10 mouse cellular contexts compared by ENCODE assay signal in genomic region chr14:31857096-31857975, GRCm38 (mm10). TPM values are rescaled to one million over a fixed set of nuclear protein-coding genes. Genes with fewer than 3 reads are reported as not detected.
DNase-seq lines count a peak whose midpoint lies in the region; ATAC-seq and TF ChIP-seq lines count a peak whose summit lies in the region.
"Had no signal": no experiment of that assay in that cellular context is flagged by ENCODE, and none has a peak within 500 bp of the region (broad histone marks: within the 10 kb centered on the region; RNA-seq: fewer than 3 reads in every experiment).

No protein-coding gene starts in this region.

- no peak for ATAC-seq in lung, postnatal 0 days
- no peak for ATAC-seq in hindbrain, embryonic 12.5 days (ENCODE audit: low FRiP score)
- ATAC-seq in intestine, postnatal 0 days = no peak
- no peak for ATAC-seq in liver, postnatal 0 days

- no peaks in the 10 kb centered on the region for H3K36me3 ChIP-seq in lung, postnatal 0 days (ENCODE audit: insufficient read depth, low read length)
- H3K36me3 ChIP-seq in hindbrain, embryonic 12.5 days = no peaks in the 10 kb centered on the region
- no peaks in the 10 kb centered on the region for H3K36me3 ChIP-seq in intestine, postnatal 0 days (ENCODE audit: control insufficient read depth, insufficient read depth)
- H3K36me3 ChIP-seq in liver, postnatal 0 days (replicated peaks; ENCODE audit: insufficient read depth, low read length) = no peaks in the 10 kb centered on the region
- H3K36me3 ChIP-seq: neural tube, embryonic 15.5 days had no signal

- no peaks in the 10 kb centered on the region for H3K4me1 ChIP-seq in lung, postnatal 0 days (ENCODE audit: insufficient read depth, low read depth, low read length)
- no peaks in the 10 kb centered on the region for H3K4me1 ChIP-seq in hindbrain, embryonic 12.5 days
- H3K4me1 ChIP-seq in intestine, postnatal 0 days (replicated peaks; ENCODE audit: control insufficient read depth, insufficient read depth, low read length) = no peaks in the 10 kb centered on the region
- H3K4me1 ChIP-seq in liver, postnatal 0 days (ENCODE audit: insufficient read depth) = no peaks in the 10 kb centered on the region

- no peak overlapping the region for H3K4me2 ChIP-seq in lung, postnatal 0 days (replicated peaks; ENCODE audit: low read depth, low read length)
- H3K4me2 ChIP-seq in hindbrain, embryonic 12.5 days (replicated peaks) = no peak overlapping the region
- H3K4me2 ChIP-seq in intestine, postnatal 0 days (replicated peaks; ENCODE audit: low read depth) = no peak overlapping the region
- H3K4me2 ChIP-seq in liver, postnatal 0 days (ENCODE audit: low read depth, low read length) = no peak overlapping the region
- H3K4me2 ChIP-seq: neural tube, embryonic 15.5 days had no signal

- DNase-seq in lung, postnatal 0 days (ENCODE audit: low spot score) = peak; percentile 16
- DNase-seq in lung, adult 18-20 months = no peak
- peak; percentile 37 to 53 for DNase-seq in frontal cortex, postnatal 10 days (ENCODE audit: low spot score in 2 of 2)
- DNase-seq in layer of hippocampus, adult 9-10 months (ENCODE audit: low spot score) = peak; percentile 13
- DNase-seq in liver, postnatal 0 days = no peak
- DNase-seq: heart, postnatal 10 days had no signal

- WGBS in lung, postnatal 0 days = 62% methylated on average over 11 of the region's 11 CpGs
- 73% methylated on average over 11 of the region's 11 CpGs for WGBS in hindbrain, embryonic 12.5 days
- WGBS in intestine, postnatal 0 days = 77% methylated on average over 11 of the region's 11 CpGs
- 77% methylated on average over 11 of the region's 11 CpGs for WGBS in liver, postnatal 0 days (ENCODE audit: insufficient replicate concordance)

- H3K4me3 ChIP-seq in lung, postnatal 0 days (ENCODE audit: low read depth, low read length) = no peak overlapping the region
- no peak overlapping the region for H3K4me3 ChIP-seq in hindbrain, embryonic 12.5 days
- H3K4me3 ChIP-seq in intestine, postnatal 0 days (ENCODE audit: low read depth, low read length) = no peak overlapping the region
- H3K4me3 ChIP-seq in liver, postnatal 0 days (ENCODE audit: low read depth, low read length) = no peak overlapping the region
- H3K4me3 ChIP-seq: erythroblast, embryonic 14.5 days; neural tube, embryonic 15.5 days had no signal

- H3K9me3 ChIP-seq in lung, postnatal 0 days (ENCODE audit: low read length) = no peaks in the 10 kb centered on the region
- peaks cover 4% of the 10 kb centered on the region; the same call in 1 of the 2 replicates for H3K9me3 ChIP-seq in hindbrain, embryonic 12.5 days (replicated peaks)
- no peaks in the 10 kb centered on the region for H3K9me3 ChIP-seq in intestine, postnatal 0 days (ENCODE audit: control insufficient read depth)
- H3K9me3 ChIP-seq in liver, postnatal 0 days (ENCODE audit: low read length) = no peaks in the 10 kb centered on the region
- H3K9me3 ChIP-seq: neural tube, embryonic 15.5 days had no signal

- no peak overlapping the region for H3K9ac ChIP-seq in lung, postnatal 0 days (replicated peaks; ENCODE audit: low read depth)
- no peak overlapping the region for H3K9ac ChIP-seq in hindbrain, embryonic 12.5 days
- no peak overlapping the region for H3K9ac ChIP-seq in intestine, postnatal 0 days (ENCODE audit: low read depth, low read length)
- no peak overlapping the region for H3K9ac ChIP-seq in liver, postnatal 0 days (replicated peaks)
- H3K9ac ChIP-seq: neural tube, embryonic 15.5 days had no signal

- no peak overlapping the region for H3K27ac ChIP-seq in lung, postnatal 0 days (ENCODE audit: low read length)
- H3K27ac ChIP-seq in hindbrain, embryonic 12.5 days = no peak overlapping the region
- H3K27ac ChIP-seq in intestine, postnatal 0 days (ENCODE audit: low read depth, low read length) = no peak overlapping the region
- H3K27ac ChIP-seq in liver, postnatal 0 days (ENCODE audit: low read depth) = no peak overlapping the region
- H3K27ac ChIP-seq: neural tube, embryonic 15.5 days had no signal

- no peak for TF ChIP-seq EP300 in lung, postnatal 0 days (IDR thresholded peaks at IDR 0.05)
- no peak for TF ChIP-seq EP300 in liver, postnatal 0 days (IDR thresholded peaks at IDR 0.05; ENCODE audit: low read depth)

- no peaks in the 10 kb centered on the region for H3K27me3 ChIP-seq in lung, postnatal 0 days (replicated peaks; ENCODE audit: insufficient read depth, low read length)
- no peaks in the 10 kb centered on the region for H3K27me3 ChIP-seq in hindbrain, embryonic 12.5 days
- H3K27me3 ChIP-seq in intestine, postnatal 0 days (replicated peaks; ENCODE audit: control insufficient read depth, insufficient read depth, low read length) = no peaks in the 10 kb centered on the region
- no peaks in the 10 kb centered on the region for H3K27me3 ChIP-seq in liver, postnatal 0 days (ENCODE audit: insufficient read depth, low read length)
- H3K27me3 ChIP-seq: neural tube, embryonic 15.5 days had no signal

- TF ChIP-seq CTCF in lung, postnatal 0 days (IDR thresholded peaks at IDR 0.05) = no peak
- TF ChIP-seq CTCF in intestine, postnatal 0 days (IDR thresholded peaks at IDR 0.05; ENCODE audit: low read depth) = no peak
- TF ChIP-seq CTCF in liver, postnatal 0 days (IDR thresholded peaks at IDR 0.05; ENCODE audit: low read depth) = no peak

RNA-seq across cellular contexts. Expression of gene Ankrd28, which starts 26.9 kb away (rescaled TPM):
- polyA plus RNA-seq in lung, postnatal 0 days (2015; fragmentation: Nextera tagmentation; extraction: Ambion mirVana) = 3.7 and 3.8 TPM in 2 replicates
- 12.6 and 14.9 TPM in 2 replicates for polyA plus RNA-seq in hindbrain, embryonic 12.5 days (2016; fragmentation: Nextera tagmentation; extraction: Ambion mirVana)
- polyA plus RNA-seq in intestine, postnatal 0 days (2015; fragmentation: Nextera tagmentation; extraction: Ambion mirVana) = 3.9 and 4.6 TPM in 2 replicates
- polyA plus RNA-seq in liver, postnatal 0 days (2015; fragmentation: Nextera tagmentation; extraction: Ambion mirVana) = 3.2 TPM in 2 replicates

Comparison
In these comparisons a context has a peak if more than half of its experiments do, and no peak if none do; other contexts are left out.
1. DNase-seq: peak in lung, postnatal 0 days (single experiment), frontal cortex, postnatal 10 days (2 of 2) and layer of hippocampus, adult 9-10 months (single experiment); none in lung, adult 18-20 months (0 of 2) and liver, postnatal 0 days (single experiment).